Mouse (Mus musculus): Measurements from ENCODE around the gene Ctnna3. TPM values are rescaled to one million over a fixed set of nuclear protein-coding genes. Genes with fewer than 3 reads are reported as not detected.
A peak's percentile ranks its signal among the peaks of the same experiment; 100 is the strongest.

Ctnna3 gene
- polyA plus RNA-seq, 2 experiments = 0.78 to 0.89 TPM

- WGBS = 66% methylated on average over 3 of the region's 3 CpGs
- no peak overlapping the region for H3K4me3 ChIP-seq (replicated peaks; ENCODE audit: low read length)
- DNase-seq (ENCODE audit: low spot score) (no peak), ATAC-seq (ENCODE audit: low FRiP score, low read depth) (no peak)
- no peaks in the 10 kb centered on the region for H3K9me3 ChIP-seq (ENCODE audit: control insufficient read depth, low read length)
- peaks cover 16% of the 10 kb centered on the region for H3K27me3 ChIP-seq (ENCODE audit: control insufficient read depth, insufficient read depth, low read length)
- H3K27ac ChIP-seq (replicated peaks; ENCODE audit: low read depth, low read length) = no peak overlapping the region
- H3K4me2 ChIP-seq (replicated peaks; ENCODE audit: low read depth, low read length, severe bottlenecking) = no peak overlapping the region
- H3K9ac ChIP-seq (ENCODE audit: low read depth, low read length, severe bottlenecking) = no peak overlapping the region
- no peak for TF ChIP-seq POLR2A (IDR thresholded peaks at IDR 0.05; ENCODE audit: borderline replicate concordance, extremely low read depth, insufficient read depth, insufficient read length)
- H3K4me1 ChIP-seq (ENCODE audit: control insufficient read depth, insufficient read depth, low read length) = 0 out of 2 replicates have a peak, but pooled peaks cover 4% of the 10 kb centered on the region
- no peaks in the 10 kb centered on the region for H3K36me3 ChIP-seq (ENCODE audit: control insufficient read depth, insufficient read depth, low read length)
Measured at GRCm38 (mm10) chr10:64082345-64082744, 652.4 kb downstream of the Ctnna3 start.

DNA sequence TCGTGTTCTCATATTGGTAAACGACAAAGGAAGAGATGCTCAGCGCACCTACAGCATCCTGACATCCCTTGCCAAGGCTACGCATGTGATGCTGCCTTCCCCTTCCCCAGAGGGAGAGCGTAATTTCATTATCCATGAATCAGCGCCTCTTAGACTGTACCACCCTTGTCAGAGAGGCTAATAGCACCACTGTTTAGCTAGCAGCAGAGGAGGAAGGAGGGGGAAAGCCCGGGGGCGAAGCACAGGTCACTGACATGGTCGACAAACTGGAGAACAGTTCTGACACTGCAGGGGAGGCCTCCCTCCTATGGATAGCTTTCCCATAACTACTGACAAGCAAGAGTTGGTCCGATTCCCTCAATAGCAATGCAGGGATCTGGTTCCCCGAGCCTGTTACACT lies 653.9 kb downstream of the Ctnna3 start:
- no peak for TF ChIP-seq POLR2A (IDR thresholded peaks at IDR 0.05; ENCODE audit: borderline replicate concordance, extremely low read depth, insufficient read depth, insufficient read length)
- no peaks in the 10 kb centered on the region for H3K9me3 ChIP-seq (ENCODE audit: control insufficient read depth, low read length)
- H3K4me1 ChIP-seq (ENCODE audit: control insufficient read depth, insufficient read depth, low read length) = peaks cover 10% of the 10 kb centered on the region
- H3K9ac ChIP-seq (ENCODE audit: low read depth, low read length, severe bottlenecking) = no peak overlapping the region
- DNase-seq (ENCODE audit: low spot score) (no peak), ATAC-seq (ENCODE audit: low FRiP score, low read depth) (no peak)
- H3K36me3 ChIP-seq (ENCODE audit: control insufficient read depth, insufficient read depth, low read length) = no peaks in the 10 kb centered on the region
- no peak overlapping the region for H3K4me2 ChIP-seq (replicated peaks; ENCODE audit: low read depth, low read length, severe bottlenecking)
- 58% methylated on average over 11 of the region's 11 CpGs for WGBS
- no peak overlapping the region for H3K27ac ChIP-seq (replicated peaks; ENCODE audit: low read depth, low read length)
- H3K27me3 ChIP-seq (ENCODE audit: control insufficient read depth, insufficient read depth, low read length) = peaks cover 27% of the 10 kb centered on the region
- H3K4me3 ChIP-seq (replicated peaks; ENCODE audit: low read length) = no peak overlapping the region

DNA sequence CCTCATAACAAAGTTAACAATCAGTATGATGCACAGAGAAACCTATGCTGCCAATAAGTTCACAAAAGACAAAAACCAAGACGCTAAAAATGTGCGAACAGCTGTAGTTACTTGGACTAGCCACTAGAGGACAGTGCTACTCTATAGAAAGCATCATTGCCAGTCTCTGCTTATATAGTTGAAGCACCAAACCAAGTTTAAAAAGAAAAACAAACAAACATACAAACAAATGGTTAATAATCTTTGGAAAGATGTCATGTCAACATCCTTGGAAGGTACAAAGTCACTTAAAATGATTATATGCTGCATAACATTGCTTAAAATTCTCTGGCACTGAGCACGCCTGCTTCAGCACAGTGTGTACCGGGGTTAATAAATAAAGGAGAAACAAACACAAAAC lies 654.6 kb downstream of the Ctnna3 start:
- no peak for TF ChIP-seq POLR2A (IDR thresholded peaks at IDR 0.05; ENCODE audit: borderline replicate concordance, extremely low read depth, insufficient read depth, insufficient read length)
- Histone ChIP-seq H3K4me3 (replicated peaks; ENCODE audit: low read length) (no peak overlapping the region), H3K9me3 (ENCODE audit: control insufficient read depth, low read length) (no peaks in the 10 kb centered on the region), H3K9ac (ENCODE audit: low read depth, low read length, severe bottlenecking) (no peak overlapping the region), H3K27ac (replicated peaks; ENCODE audit: low read depth, low read length) (no peak overlapping the region), H3K36me3 (ENCODE audit: control insufficient read depth, insufficient read depth, low read length) (no peaks in the 10 kb centered on the region), H3K4me1 (ENCODE audit: control insufficient read depth, insufficient read depth, low read length) (peaks cover 10% of the 10 kb centered on the region), H3K4me2 (replicated peaks; ENCODE audit: low read depth, low read length, severe bottlenecking) (no peak overlapping the region), H3K27me3 (ENCODE audit: control insufficient read depth, insufficient read depth, low read length) (peaks cover 32% of the 10 kb centered on the region)
- 41% methylated on average over 4 of the region's 4 CpGs for WGBS
- ATAC-seq (ENCODE audit: low FRiP score, low read depth) = no peak
- DNase-seq (ENCODE audit: low spot score) = peak; percentile 71

GRCm38 (mm10) chr10:64086183-64086566 lies 656.3 kb downstream of the Ctnna3 start:
- Histone ChIP-seq H3K4me1 (ENCODE audit: control insufficient read depth, insufficient read depth, low read length) (peaks cover 10% of the 10 kb centered on the region), H3K4me2 (replicated peaks; ENCODE audit: low read depth, low read length, severe bottlenecking) (no peak overlapping the region), H3K9ac (ENCODE audit: low read depth, low read length, severe bottlenecking) (no peak overlapping the region), H3K27ac (replicated peaks; ENCODE audit: low read depth, low read length) (no peak overlapping the region), H3K9me3 (ENCODE audit: control insufficient read depth, low read length) (no peaks in the 10 kb centered on the region), H3K27me3 (ENCODE audit: control insufficient read depth, insufficient read depth, low read length) (peaks cover 42% of the 10 kb centered on the region), H3K36me3 (ENCODE audit: control insufficient read depth, insufficient read depth, low read length) (no peaks in the 10 kb centered on the region), H3K4me3 (replicated peaks; ENCODE audit: low read length) (no peak overlapping the region)
- DNase-seq (ENCODE audit: low spot score) = no peak
- 60% methylated on average over 16 of the region's 16 CpGs for WGBS
- ATAC-seq (ENCODE audit: low FRiP score, low read depth) = no peak
- TF ChIP-seq POLR2A (IDR thresholded peaks at IDR 0.05; ENCODE audit: borderline replicate concordance, extremely low read depth, insufficient read depth, insufficient read length) = no peak

- Histone ChIP-seq H3K36me3 (ENCODE audit: control insufficient read depth, insufficient read depth, low read length) (no peaks in the 10 kb centered on the region), H3K27ac (replicated peaks; ENCODE audit: low read depth, low read length) (no peak overlapping the region), H3K27me3 (ENCODE audit: control insufficient read depth, insufficient read depth, low read length) (peaks cover 42% of the 10 kb centered on the region), H3K4me3 (replicated peaks; ENCODE audit: low read length) (peak overlapping the region; percentile 11; the same call in 1 of the 2 replicates), H3K4me1 (ENCODE audit: control insufficient read depth, insufficient read depth, low read length) (peaks cover 10% of the 10 kb centered on the region), H3K9ac (ENCODE audit: low read depth, low read length, severe bottlenecking) (no peak overlapping the region), H3K9me3 (ENCODE audit: control insufficient read depth, low read length) (no peaks in the 10 kb centered on the region), H3K4me2 (replicated peaks; ENCODE audit: low read depth, low read length, severe bottlenecking) (peak overlapping the region; percentile 60; the same call in 1 of the 2 replicates)
- TF ChIP-seq POLR2A (IDR thresholded peaks at IDR 0.05; ENCODE audit: borderline replicate concordance, extremely low read depth, insufficient read depth, insufficient read length) = no peak
- no peak for ATAC-seq (ENCODE audit: low FRiP score, low read depth)
- WGBS = 3% methylated on average over 12 of the region's 12 CpGs
- no peak for DNase-seq (ENCODE audit: low spot score)
Measured at GRCm38 (mm10) chr10:64086567-64087391, 656.9 kb downstream of the Ctnna3 start.
